In genomic region chr10:116252668-116253067, GRCm38 (mm10) we compare ENCODE assay signal across 27 mouse cellular contexts. TPM values are rescaled to one million over a fixed set of nuclear protein-coding genes. Genes with fewer than 3 reads are reported as not detected.
DNase-seq lines count a peak whose midpoint lies in the region; ATAC-seq and TF ChIP-seq lines count a peak whose summit lies in the region.
"Had no signal": no experiment of that assay in that cellular context is flagged by ENCODE, and none has a peak within 500 bp of the region (broad histone marks: within the 10 kb centered on the region; RNA-seq: fewer than 3 reads in every experiment).

No protein-coding gene starts in this region.

- intact Hi-C loops in heart, adult 2 months (cut with DNase I), result loop anchor here (5.0 kb wide), 1 partner anchor 50 kb away; no protein-coding TSS in a partner anchor
- intact Hi-C loops in heart, postnatal 25 days (cut with DNase I), result loop anchor here (5.0 kb wide), 1 partner anchor 40 kb away; no protein-coding TSS in a partner anchor

- peaks cover 5% of the 10 kb centered on the region for H3K4me1 ChIP-seq in heart, adult 2 months (ENCODE audit: control insufficient read depth, insufficient read depth, low read length)
- H3K4me1 ChIP-seq in liver, embryonic 12.5 days, result peaks cover 12% of the 10 kb centered on the region
- H3K4me1 ChIP-seq: embryonic facial prominence, embryonic 10.5 days; embryonic facial prominence, embryonic 13.5 days; forebrain, embryonic 12.5 days; forebrain, embryonic 15.5 days; hindbrain, embryonic 12.5 days; hindbrain, embryonic 15.5 days had no signal

- H3K79me2 ChIP-seq in heart, adult 2 months (replicated peaks; ENCODE audit: control insufficient read depth, insufficient read depth, low read length), result no peaks in the 10 kb centered on the region

- peak overlapping the region; percentile 22 for H3K4me3 ChIP-seq in heart, adult 2 months
- no peak overlapping the region for H3K4me3 ChIP-seq in layer of hippocampus, adult 2 months
- no peak overlapping the region for H3K4me3 ChIP-seq in liver, embryonic 12.5 days
- H3K4me3 ChIP-seq: embryonic facial prominence, embryonic 10.5 days; embryonic facial prominence, embryonic 13.5 days; erythroblast, embryonic 14.5 days; forebrain, embryonic 12.5 days; forebrain, embryonic 15.5 days; heart, embryonic 13.5 days; hindbrain, embryonic 12.5 days; hindbrain, embryonic 15.5 days had no signal

- no peaks in the 10 kb centered on the region for H3K36me3 ChIP-seq in heart, adult 2 months (ENCODE audit: control insufficient read depth, insufficient read depth, low read length)
- no peaks in the 10 kb centered on the region for H3K36me3 ChIP-seq in liver, embryonic 12.5 days
- H3K36me3 ChIP-seq: embryonic facial prominence, embryonic 10.5 days; embryonic facial prominence, embryonic 13.5 days; forebrain, embryonic 12.5 days; forebrain, embryonic 15.5 days; heart, embryonic 13.5 days; hindbrain, embryonic 12.5 days; hindbrain, embryonic 15.5 days had no signal

- TF ChIP-seq POLR2A in heart, adult 2 months (IDR thresholded peaks at IDR 0.05; ENCODE audit: insufficient read depth, low read depth, low read length), result peak; percentile 61; the same call in 1 of the 2 replicates

- peak; percentile 27 to 39 for DNase-seq in heart, adult 2 months
- no peak for DNase-seq in heart, postnatal 25 days (ENCODE audit: low spot score)
- DNase-seq in layer of hippocampus, adult 2 months (ENCODE audit: low spot score in 2 of 2), result no peak
- DNase-seq in layer of hippocampus, postnatal 10 days (ENCODE audit: low spot score in 2 of 2), result no peak
- peak; percentile 33 for DNase-seq in lung, postnatal 36 days
- DNase-seq in lung, postnatal 4 days, result no peak
- DNase-seq: adrenal gland, adult 2 months; adrenal gland, postnatal 14 days; cerebellum, adult 11-12 months; cerebellum, adult 8-10 months; cerebellum, postnatal 10 days; cerebellum, postnatal 36 days; embryo, embryonic 11 days; gastrocnemius, postnatal 14 days; heart, postnatal 14 days had no signal

- TF ChIP-seq EP300 in heart, adult 2 months (IDR thresholded peaks at IDR 0.05; ENCODE audit: insufficient read depth, low read depth, low read length), result 0 out of 2 replicates have a peak, but pooled peaks have one; percentile 50

- H3K27me3 ChIP-seq in heart, adult 2 months (ENCODE audit: control insufficient read depth, insufficient read depth, low read length), result no peaks in the 10 kb centered on the region
- H3K27me3 ChIP-seq in liver, embryonic 12.5 days (replicated peaks), result no peaks in the 10 kb centered on the region
- H3K27me3 ChIP-seq: embryonic facial prominence, embryonic 13.5 days; forebrain, embryonic 12.5 days; forebrain, embryonic 15.5 days; hindbrain, embryonic 12.5 days; hindbrain, embryonic 15.5 days had no signal

- H3K27ac ChIP-seq in heart, adult 2 months, result peak overlapping the region; percentile 72
- 0 out of 2 replicates have a peak overlapping the region, but pooled peaks have one; percentile 55 for H3K27ac ChIP-seq in layer of hippocampus, adult 2 months
- H3K27ac ChIP-seq in liver, embryonic 12.5 days, result no peak overlapping the region
- H3K27ac ChIP-seq: embryonic facial prominence, embryonic 10.5 days; embryonic facial prominence, embryonic 13.5 days; forebrain, embryonic 12.5 days; forebrain, embryonic 15.5 days; heart, embryonic 13.5 days; hindbrain, embryonic 12.5 days; hindbrain, embryonic 15.5 days had no signal

- H3K9ac ChIP-seq in heart, adult 2 months (ENCODE audit: low read depth, low read length), result no peak overlapping the region
- no peak overlapping the region for H3K9ac ChIP-seq in liver, embryonic 12.5 days
- H3K9ac ChIP-seq: embryonic facial prominence, embryonic 13.5 days; forebrain, embryonic 12.5 days; forebrain, embryonic 15.5 days; heart, embryonic 13.5 days; hindbrain, embryonic 12.5 days; hindbrain, embryonic 15.5 days had no signal

- 50% methylated on average over 7 of the region's 7 CpGs for WGBS in heart, adult 2 months
- WGBS in liver, embryonic 12.5 days (ENCODE audit: insufficient replicate concordance), result 65% methylated on average over 7 of the region's 7 CpGs

- no peak for ATAC-seq in liver, embryonic 12.5 days
- ATAC-seq: CD4-positive, CD25-positive, alpha-beta regulatory T cell, adult 4 months; forebrain, embryonic 15.5 days had no signal

- no peak overlapping the region for H3K4me2 ChIP-seq in liver, embryonic 12.5 days
- H3K4me2 ChIP-seq: embryonic facial prominence, embryonic 13.5 days; forebrain, embryonic 12.5 days; forebrain, embryonic 15.5 days; heart, embryonic 13.5 days; hindbrain, embryonic 12.5 days; hindbrain, embryonic 15.5 days had no signal

- H3K9me3 ChIP-seq in liver, embryonic 12.5 days (replicated peaks), result no peaks in the 10 kb centered on the region
- H3K9me3 ChIP-seq: embryonic facial prominence, embryonic 10.5 days; embryonic facial prominence, embryonic 13.5 days; forebrain, embryonic 12.5 days; forebrain, embryonic 15.5 days; heart, embryonic 13.5 days; hindbrain, embryonic 12.5 days; hindbrain, embryonic 15.5 days had no signal

- TF ChIP-seq CTCF in heart, adult 2 months (IDR thresholded peaks at IDR 0.05), result no peak
- no peak for TF ChIP-seq CTCF in layer of hippocampus, adult 2 months (conservative IDR thresholded peaks at IDR 0.05)

RNA-seq across cellular contexts. Expression of gene Ptprb, which starts 22.7 kb away (rescaled TPM):
- total RNA-seq in heart, adult 2 months (2021), result 10 to 100 TPM; 63.1 to 66.3 TPM
- polyA plus RNA-seq in heart, adult 2 months (2012; rRNA removed), result 14.8 and 25.1 TPM in 2 replicates
- 10 to 100 TPM; 64.6 to 77.4 TPM for total RNA-seq in heart, postnatal 25 days (2021)
- total RNA-seq in layer of hippocampus, adult 2 months (2021), result 10 to 100 TPM; 15.0 to 19.7 TPM
- 10 to 100 TPM; 18.8 to 19.9 TPM for total RNA-seq in layer of hippocampus, postnatal 10 days (2021)
- polyA plus RNA-seq in liver, embryonic 12.5 days (2016; fragmentation: Nextera tagmentation; extraction: Ambion mirVana), result 2.2 and 2.4 TPM in 2 replicates
- total RNA-seq: hematopoietic stem cell, adult 5-6 weeks; MEL had no signal
- polyA plus RNA-seq: CD4-positive, CD25-positive, alpha-beta regulatory T cell, adult 4 months had no signal

Comparison
In these comparisons a context has a peak if more than half of its experiments do, and no peak if none do; other contexts are left out.
1. DNase-seq: peak in heart, adult 2 months (2 of 2) and lung, postnatal 36 days (single experiment); none in heart, postnatal 25 days (single experiment), layer of hippocampus, adult 2 months (0 of 2), layer of hippocampus, postnatal 10 days (0 of 2) and lung, postnatal 4 days (0 of 2).